Mouse (Mus musculus) cortical plate, adult 2 months (tissue): ENCODE measurements at regions not wholly inside any gene's neighbourhood (a gene's known extent, or its start where the extent isn't known, plus 50 kb on each side); places are given as distances from the start of the nearest gene placed in this dataset.

Experiments
- CTCF ChIP-seq: fragments of 200-500 bp; IDR thresholded peaks from 2 replicates; pipeline ENCODE4 v1.5.1; 2011; ENCODE audit warnings: mild to moderate bottlenecking, control low read depth, low read length; ENCODE audit not compliant: insufficient read depth; ENCODE audit errors: extremely low read depth
- POLR2A ChIP-seq: fragments of 200-500 bp; IDR thresholded peaks from 2 replicates; pipeline ENCODE4 v1.6.1; 2011; ENCODE audit warnings: mild to moderate bottlenecking, low read length, control low read depth; ENCODE audit not compliant: insufficient read depth; ENCODE audit errors: extremely low read depth

DNA sequence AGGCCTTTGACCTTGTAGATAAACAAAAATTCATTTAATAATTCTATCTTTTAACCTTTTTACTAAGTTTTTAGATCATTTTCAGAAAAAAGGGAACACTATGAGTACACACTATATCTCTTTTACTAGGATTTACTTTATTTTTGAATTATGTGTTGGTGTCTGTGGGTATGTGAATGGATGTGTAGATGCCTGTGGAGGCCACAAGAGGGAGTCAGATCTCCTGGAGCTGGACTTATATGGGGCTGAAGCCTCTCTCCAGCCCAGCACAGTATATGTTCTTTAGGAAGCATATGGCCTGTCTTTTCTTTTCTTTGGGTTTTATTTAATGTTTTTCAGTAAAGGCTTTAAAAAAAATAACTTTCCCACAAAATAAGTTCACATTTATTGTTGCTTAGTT lies 162.0 kb downstream of the Kif26a start:
- TF ChIP-seq CTCF (0 out of 2 replicates have a peak, but pooled peaks have one; percentile 13), POLR2A (no peak)
